Mouse (Mus musculus) thymus, postnatal 14 days (tissue): ENCODE data around the gene Npr1.
A peak's percentile ranks its signal among the peaks of the same experiment; 100 is the strongest.

Source experiments
- DNase-seq: peaks from one replicate; pipeline ENCODE4 v3.0.0; 2021

Gene Npr1

DNA sequence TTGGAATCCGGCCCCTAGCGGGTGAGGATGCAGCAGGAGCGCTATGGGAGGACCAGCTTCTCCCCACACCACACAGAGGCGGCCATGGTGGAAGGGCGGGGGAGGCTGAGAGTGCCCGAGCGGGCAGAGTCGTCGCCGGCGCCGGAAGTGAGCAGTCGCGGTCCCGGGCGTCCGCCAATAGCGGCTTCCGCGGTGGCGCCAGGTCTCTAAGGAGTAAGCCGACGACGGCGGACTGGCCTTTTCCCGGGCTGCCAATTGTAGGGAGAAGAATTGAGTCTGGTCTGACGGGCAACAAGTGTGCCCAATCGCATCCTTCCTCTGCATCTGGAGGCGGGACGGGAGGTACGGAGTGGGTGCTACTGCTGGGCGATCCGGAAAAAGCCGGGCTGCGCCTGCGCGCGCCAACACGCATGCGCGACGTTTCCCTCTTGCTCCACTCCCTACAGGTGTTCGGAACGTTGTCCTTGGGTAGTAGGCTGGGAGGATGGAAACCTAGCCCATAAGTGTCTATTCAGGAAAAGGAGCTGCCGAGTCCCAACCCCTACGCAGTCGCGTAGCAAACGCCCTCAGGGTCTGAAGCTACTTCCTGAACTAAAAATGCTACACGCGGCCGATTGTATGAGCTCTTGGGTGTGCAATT is 32.2 kb downstream of the Npr1 start, which contains the start of gene Ints3:
Ints3 (minus strand) TSS at position 242 of the 640 bp plus-strand sequence.
- peak; percentile 99 for DNase-seq

DNA sequence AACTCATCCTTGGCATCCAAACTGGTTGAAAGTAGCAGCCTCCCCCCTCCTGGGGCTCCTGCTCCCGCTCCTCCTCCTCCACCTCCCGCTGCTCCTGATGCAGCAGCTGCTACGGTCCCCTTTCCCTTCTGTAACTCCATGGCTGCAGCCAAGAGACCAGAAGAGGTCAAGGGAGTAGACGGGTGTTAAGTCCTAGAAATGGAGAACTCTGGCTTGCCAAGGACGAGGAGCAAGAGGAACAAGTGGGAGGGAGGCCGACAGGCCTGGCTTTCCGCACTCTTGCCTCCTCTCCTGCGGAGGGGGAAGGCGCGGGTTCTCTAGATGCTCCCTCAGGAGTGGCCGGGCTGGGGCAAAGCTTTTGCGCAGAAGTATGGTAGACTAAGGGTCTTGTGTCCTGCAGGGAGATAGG is 32.9 kb downstream of the Npr1 start:
- peak; percentile 59 for DNase-seq

DNA sequence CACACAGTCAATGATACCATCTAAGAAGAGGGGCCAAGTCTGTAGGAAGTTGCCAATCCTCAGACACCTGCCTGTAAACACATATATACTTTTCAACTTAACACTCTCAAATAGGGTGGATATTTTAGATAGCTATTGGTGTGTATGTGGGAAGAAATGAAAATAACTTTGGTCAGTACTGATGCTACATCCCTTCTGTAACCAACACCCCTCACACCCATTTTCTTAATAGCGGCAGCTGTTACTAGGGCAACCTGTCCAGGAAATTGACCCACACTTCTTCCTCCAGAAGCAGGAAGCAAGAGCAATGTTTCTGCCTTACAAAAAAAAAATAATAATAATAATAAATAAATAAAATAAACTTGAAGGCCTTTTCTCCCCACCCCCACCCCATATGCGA is 33.3 kb downstream of the Npr1 start:
- no peak for DNase-seq

DNA sequence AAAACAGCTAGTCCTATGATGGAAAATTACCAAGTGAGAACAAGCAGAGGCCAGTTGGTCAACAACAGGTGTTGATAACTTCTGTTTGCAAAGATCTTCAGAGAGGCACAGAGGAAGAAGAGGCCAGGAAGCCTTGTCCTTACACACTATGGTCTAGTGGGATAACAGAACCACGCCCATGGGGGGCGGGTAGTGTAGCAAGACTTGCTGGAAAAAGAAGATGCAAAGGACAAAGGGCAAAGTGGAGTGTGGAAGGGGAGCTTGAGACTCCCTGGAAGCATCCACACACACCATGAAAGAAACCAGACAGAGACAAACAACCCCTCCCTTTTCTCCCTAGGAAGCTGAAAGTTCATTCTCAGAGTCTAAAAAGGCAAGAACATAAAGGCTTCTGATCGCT is 36.1 kb downstream of the Npr1 start:
- DNase-seq: no peak

DNA sequence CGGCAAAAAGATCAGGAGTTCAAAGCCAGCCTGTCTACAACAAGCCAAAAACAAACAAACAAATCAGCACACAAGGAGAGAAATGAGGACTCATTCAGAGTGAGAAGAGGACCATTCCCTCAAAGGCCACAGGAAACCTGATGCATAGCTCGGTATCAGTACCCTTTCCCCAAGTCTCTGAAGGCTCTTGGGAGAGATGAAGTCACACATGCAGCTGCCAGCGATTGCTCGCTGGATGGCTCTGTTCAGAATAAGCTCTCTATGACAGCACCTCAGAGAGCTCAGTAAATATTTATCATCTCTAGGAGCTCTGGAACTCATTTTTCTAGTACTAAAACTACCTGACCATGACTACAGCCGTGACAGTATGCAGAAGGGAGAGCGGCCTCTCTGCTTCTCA is 37.5 kb downstream of the Npr1 start:
- DNase-seq: no peak

DNA sequence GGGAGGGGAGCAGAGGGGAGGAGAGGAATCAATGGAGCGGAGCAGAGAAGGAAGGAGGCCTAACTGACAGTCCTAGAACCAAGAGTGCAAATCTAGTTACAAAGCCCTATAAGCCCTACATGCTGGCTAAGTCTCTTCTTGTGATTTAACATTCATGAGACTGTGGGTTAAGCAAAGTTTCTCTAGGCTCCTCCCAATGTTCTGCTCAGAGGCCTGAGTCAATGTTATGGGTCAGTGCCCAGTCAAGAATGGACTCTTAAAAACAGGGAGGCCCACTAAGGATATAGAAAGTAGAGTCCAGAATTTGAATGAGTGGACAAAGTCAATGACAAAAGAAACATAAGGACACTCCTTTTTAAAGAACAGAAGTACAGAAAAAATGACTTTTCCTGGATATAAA is 38.1 kb downstream of the Npr1 start:
- no peak for DNase-seq

DNA sequence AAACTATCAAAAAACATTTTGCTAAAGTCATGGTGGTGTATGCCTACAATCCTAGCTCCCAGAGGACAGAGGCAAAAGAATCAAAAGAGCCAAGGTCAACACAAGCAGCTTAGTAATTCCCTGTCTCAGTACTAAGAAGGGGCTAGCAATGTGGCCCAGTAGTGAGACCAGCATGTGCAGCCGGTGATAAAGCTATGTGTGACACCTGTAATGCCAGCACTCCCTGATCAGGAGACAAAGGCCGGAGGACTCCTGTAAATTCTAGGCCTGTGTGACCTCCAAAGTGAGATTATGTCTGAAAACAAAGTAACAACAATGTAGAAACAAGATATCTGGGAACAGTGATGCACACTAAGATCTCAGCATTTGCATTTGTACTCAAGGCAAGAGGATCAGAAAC is 40.2 kb downstream of the Npr1 start:
- DNase-seq: no peak

DNA sequence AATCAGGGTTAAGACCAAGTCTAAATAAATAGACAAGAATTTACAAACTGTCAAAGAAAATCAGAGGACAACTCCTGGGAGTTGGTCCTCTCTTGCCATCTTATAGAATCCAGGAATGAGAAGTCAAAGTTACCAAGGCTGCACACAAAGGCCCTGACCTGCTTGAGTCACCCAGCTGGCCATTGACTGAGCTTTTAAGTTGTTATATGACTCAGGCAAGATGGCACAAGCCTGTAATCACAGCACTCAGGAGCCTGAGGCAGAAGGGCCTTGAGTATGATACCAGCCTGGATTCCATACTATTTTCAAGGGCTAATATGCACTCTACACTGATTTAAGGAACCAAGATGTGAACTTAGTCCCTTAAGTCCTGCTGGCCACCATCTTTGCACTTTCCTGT is 42.1 kb downstream of the Npr1 start:
- DNase-seq: no peak

DNA sequence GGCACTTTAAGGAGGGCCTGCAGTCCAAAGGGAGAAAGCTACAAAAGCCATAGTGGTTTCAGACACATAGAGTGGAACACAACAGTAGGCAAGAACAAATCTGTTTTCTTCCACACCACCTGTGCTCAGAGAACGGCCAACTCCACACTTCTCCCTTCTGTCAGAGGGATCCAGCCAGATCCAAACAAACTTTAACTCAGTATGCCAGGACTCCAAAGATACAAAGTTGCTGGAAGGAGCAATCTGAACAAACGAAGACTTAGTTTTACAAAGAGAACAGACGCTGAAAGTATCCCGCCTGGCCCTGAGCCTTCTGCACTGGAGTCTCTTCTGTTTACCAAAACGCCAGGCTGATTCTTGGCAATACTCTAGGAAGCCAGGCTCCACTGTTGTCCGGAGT is 45.0 kb downstream of the Npr1 start:
- no peak for DNase-seq

DNA sequence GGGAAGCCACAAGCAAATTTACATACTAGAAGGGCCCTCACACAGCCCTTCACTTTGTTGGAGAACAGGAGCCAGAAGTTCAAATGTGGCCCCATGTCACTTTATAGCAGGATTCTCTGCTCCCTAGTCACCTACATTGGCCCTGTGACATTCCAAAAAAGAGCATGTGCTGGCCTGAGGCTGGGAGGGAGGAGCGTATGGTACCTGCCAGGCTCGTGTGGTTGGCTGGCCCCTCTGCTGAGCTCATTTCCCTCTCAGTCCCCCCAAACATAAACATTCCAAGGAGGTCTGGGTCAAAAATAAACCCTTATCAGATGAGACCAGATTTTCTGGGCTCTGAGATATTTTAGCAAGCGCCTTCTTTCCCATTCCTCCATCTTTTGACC is 52.7 kb downstream of the Npr1 start:
- DNase-seq: no peak

DNA sequence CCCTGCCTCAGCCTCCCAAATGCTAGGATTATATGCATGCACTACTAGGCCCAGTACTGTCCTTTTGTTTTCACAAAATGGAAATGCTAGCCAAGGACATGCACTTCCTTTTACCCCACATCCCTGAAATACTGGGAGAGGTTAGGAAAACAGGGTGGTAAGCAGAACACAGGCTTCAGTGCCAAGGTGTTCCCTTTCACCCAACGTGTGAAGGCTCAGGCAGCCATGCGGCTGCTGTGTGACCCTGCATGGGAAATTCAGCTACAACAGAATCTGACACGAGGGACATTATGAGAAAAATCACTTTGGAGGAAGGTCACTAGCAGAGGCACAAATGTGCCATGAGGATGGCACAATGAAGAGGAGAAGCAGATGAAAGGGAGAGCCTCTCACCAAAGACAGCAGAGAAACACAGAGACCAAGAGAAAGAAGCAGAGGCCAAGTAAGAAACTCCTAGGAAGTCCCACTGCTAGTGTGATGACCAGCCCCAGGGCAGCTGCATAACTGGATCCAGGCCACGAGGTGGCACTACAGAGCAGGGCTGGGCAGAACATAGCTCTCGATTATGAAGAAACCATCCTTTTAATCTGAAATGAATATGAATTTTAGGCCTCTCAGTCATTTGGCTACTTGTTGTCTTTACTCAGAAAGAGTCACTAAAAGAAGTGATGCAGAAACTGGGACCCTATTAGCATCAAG is 53.2 kb downstream of the Npr1 start:
- peak; percentile 65 for DNase-seq

DNA sequence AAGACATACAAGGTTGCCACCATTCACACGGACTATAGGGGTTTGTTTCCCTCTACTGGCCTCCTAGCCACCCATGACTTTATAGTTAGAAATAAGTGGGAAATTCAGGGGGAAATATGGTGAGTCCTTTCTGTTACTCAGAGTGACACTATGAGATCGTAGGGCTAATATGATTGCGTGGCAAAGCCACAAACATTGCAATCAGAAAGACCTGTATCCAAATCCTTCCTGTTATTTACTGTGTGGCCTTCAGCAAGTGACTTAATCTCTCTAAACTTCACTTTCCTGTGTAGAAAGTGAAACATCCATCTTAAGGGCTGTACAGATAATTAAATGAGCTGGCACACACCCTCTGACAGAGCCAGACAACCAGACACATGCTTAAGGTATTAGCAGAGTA is 56.9 kb downstream of the Npr1 start:
- no peak for DNase-seq

DNA sequence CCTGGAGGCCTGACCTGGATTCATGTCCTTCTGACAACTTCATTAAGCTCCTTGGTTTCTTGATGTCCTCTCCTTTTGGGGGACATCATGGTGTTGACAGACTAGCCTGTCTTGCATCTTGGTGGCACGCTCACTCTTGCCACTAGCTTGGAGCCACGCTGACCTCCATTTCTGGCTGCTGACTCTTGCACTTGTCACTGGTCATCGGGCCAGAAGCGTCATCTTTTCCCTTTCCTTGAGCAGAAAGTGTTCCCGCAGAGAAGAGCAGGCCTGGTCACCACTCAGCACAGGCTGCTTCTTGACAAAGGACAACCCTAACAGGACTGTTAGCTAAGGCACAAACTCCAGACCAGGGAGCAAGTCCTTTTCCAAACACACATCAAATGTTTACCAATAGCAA is 59.3 kb downstream of the Npr1 start:
- DNase-seq: no peak

DNA sequence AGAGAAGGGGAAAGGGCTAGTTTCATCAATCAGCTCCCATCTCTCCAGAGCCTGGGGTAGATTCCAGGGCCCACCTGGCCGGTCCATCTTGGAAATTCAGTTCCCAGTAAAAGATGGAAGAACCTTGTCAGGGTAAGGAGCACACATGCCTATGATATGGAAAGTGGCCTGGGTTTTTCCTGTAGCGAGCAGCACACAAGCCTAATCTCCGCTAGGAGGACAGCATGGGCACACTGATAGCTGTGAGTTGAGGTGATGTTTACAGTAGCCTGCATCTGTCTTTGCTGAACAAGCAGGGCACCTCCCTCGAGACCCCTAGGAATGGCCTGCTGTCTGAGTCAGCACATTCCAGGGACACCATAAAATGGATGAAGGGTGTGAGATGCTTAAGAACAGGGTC is 61.1 kb downstream of the Npr1 start:
- DNase-seq: no peak

DNA sequence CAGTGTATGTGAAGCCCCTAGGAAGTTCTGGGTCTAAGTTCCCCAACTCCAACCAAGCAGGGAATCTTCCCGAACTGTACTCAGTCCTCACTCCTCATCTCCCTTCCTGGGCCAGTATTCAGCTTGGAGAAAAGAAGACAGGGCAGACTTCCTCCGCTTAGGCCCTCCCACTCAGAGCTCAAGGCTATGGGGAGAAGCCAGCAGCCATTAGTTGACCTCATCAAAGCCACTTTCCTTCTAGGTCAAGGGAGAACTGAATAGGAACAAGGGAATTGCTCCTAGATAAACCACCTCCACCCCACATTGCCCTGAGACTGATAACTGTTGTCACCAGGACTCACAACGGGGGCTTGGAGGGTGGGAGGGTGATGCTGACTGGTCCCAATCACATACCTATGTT is 61.5 kb downstream of the Npr1 start:
- DNase-seq: no peak

DNA sequence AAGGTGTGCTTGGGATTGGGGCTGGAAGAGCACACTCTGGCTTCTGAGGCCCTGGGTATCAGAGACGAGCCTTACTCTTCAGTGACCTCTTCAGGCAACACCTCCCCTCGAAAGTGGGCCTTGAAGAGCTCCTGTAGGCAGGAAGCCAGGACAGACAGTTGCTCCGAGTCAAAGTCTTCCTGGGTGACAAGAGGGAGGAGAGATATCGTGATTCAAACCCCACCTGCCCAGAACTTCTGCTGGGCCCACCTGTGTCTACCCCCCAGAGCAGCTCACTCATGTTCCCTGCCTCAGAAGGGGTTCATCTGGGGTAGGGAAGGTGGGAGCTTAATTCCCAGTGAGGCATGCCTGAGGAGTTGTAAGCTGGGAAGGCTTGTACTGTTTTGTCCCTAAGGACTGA is 64.7 kb downstream of the Npr1 start:
- DNase-seq: no peak
